Mouse (Mus musculus) lung, postnatal 0 days (tissue): ENCODE data around the gene Olfr646.

Experiments used
- CTCF ChIP-seq: IDR thresholded peaks from 2 replicates; pipeline ENCODE4 v1.5.1; 2016; ENCODE audit warnings: antibody characterized with exemption, mild to moderate bottlenecking
- EP300 ChIP-seq: IDR thresholded peaks from 2 replicates; pipeline ENCODE4 v1.6.1; 2016; ENCODE audit warnings: antibody characterized with exemption, mild to moderate bottlenecking, control low read depth

GRCm38 (mm10) chr7:104059215-104059614 is 45.5 kb upstream of the Olfr646 start:
- TF ChIP-seq EP300: no peak
- TF ChIP-seq CTCF: no peak
